ENCODE assay signal across 9 mouse cellular contexts in genomic region chr11:54862621-54863520, GRCm38 (mm10). TPM values are rescaled to one million over a fixed set of nuclear protein-coding genes. Genes with fewer than 3 reads are reported as not detected.
DNase-seq lines count a peak whose midpoint lies in the region; ATAC-seq and TF ChIP-seq lines count a peak whose summit lies in the region.
"Had no signal": no experiment of that assay in that cellular context is flagged by ENCODE, and none has a peak within 500 bp of the region (broad histone marks: within the 10 kb centered on the region; RNA-seq: fewer than 3 reads in every experiment).

No protein-coding gene starts in this region.

- H3K4me2 ChIP-seq in forebrain, postnatal 0 days (ENCODE audit: low read depth): no peak overlapping the region
- no peak overlapping the region for H3K4me2 ChIP-seq in forebrain, embryonic 16.5 days (ENCODE audit: low read length)
- no peak overlapping the region for H3K4me2 ChIP-seq in embryonic facial prominence, embryonic 14.5 days (ENCODE audit: low read depth, low read length)
- H3K4me2 ChIP-seq: heart, embryonic 15.5 days had no signal

- WGBS in forebrain, postnatal 0 days: 38% methylated on average over 10 of the region's 10 CpGs
- 44% methylated on average over 10 of the region's 10 CpGs for WGBS in forebrain, embryonic 16.5 days
- 41% methylated on average over 10 of the region's 10 CpGs for WGBS in embryonic facial prominence, embryonic 14.5 days

- no peaks in the 10 kb centered on the region for H3K36me3 ChIP-seq in forebrain, postnatal 0 days (ENCODE audit: insufficient read depth)
- H3K36me3 ChIP-seq in forebrain, embryonic 16.5 days (ENCODE audit: control insufficient read depth, insufficient read depth): no peaks in the 10 kb centered on the region
- no peaks in the 10 kb centered on the region for H3K36me3 ChIP-seq in embryonic facial prominence, embryonic 14.5 days (ENCODE audit: control insufficient read depth, insufficient read depth, low read length)
- H3K36me3 ChIP-seq: heart, embryonic 15.5 days had no signal

- peak; percentile 86 for TF ChIP-seq CTCF in forebrain, postnatal 0 days (IDR thresholded peaks at IDR 0.05; ENCODE audit: low read depth)

- no peaks in the 10 kb centered on the region for H3K9me3 ChIP-seq in forebrain, postnatal 0 days (ENCODE audit: low read length)
- no peaks in the 10 kb centered on the region for H3K9me3 ChIP-seq in forebrain, embryonic 16.5 days (ENCODE audit: control insufficient read depth, low read length)
- H3K9me3 ChIP-seq in embryonic facial prominence, embryonic 14.5 days (ENCODE audit: control insufficient read depth, low read length): no peaks in the 10 kb centered on the region
- H3K9me3 ChIP-seq: heart, embryonic 15.5 days had no signal

- 0 out of 2 replicates have a peak overlapping the region, but pooled peaks have one; percentile 35 for H3K27ac ChIP-seq in forebrain, postnatal 0 days (ENCODE audit: low read depth, low read length)
- H3K27ac ChIP-seq in forebrain, embryonic 16.5 days (ENCODE audit: low read length): no peak overlapping the region
- no peak overlapping the region for H3K27ac ChIP-seq in embryonic facial prominence, embryonic 14.5 days (replicated peaks; ENCODE audit: low read depth, low read length)
- H3K27ac ChIP-seq: heart, embryonic 15.5 days had no signal

- peak; percentile 82 for DNase-seq in forebrain, postnatal 0 days
- DNase-seq in 3T3-L1 (ENCODE audit: low read depth, low spot score): peak; percentile 70
- peak; percentile 62 for DNase-seq in adrenal gland, postnatal 10 days
- peak; percentile 71 for DNase-seq in embryonic facial prominence, embryonic 14.5 days (ENCODE audit: low spot score)
- peak; percentile 70 to 75 for DNase-seq in kidney, postnatal 4 days
- peak; percentile 77 for DNase-seq in lung, postnatal 10 days
- peak; percentile 66 for DNase-seq in thymus, postnatal 0 days (ENCODE audit: low spot score)

- H3K9ac ChIP-seq in forebrain, postnatal 0 days: no peak overlapping the region
- no peak overlapping the region for H3K9ac ChIP-seq in forebrain, embryonic 16.5 days (replicated peaks; ENCODE audit: low read depth, low read length)
- H3K9ac ChIP-seq in embryonic facial prominence, embryonic 14.5 days (ENCODE audit: low read depth, low read length): no peak overlapping the region
- H3K9ac ChIP-seq: heart, embryonic 15.5 days had no signal

- H3K4me3 ChIP-seq in forebrain, postnatal 0 days (ENCODE audit: low read depth, low read length): no peak overlapping the region
- no peak overlapping the region for H3K4me3 ChIP-seq in forebrain, embryonic 16.5 days (replicated peaks; ENCODE audit: low read length)
- H3K4me3 ChIP-seq in embryonic facial prominence, embryonic 14.5 days (ENCODE audit: low read depth, low read length): no peak overlapping the region
- H3K4me3 ChIP-seq: heart, embryonic 15.5 days had no signal

- H3K4me1 ChIP-seq in forebrain, postnatal 0 days (ENCODE audit: insufficient read depth): peaks cover 6% of the 10 kb centered on the region
- H3K4me1 ChIP-seq in forebrain, embryonic 16.5 days (replicated peaks; ENCODE audit: control insufficient read depth, insufficient read depth, low read length): peaks cover 23% of the 10 kb centered on the region
- peaks cover 15% of the 10 kb centered on the region; the same call in 1 of the 2 replicates for H3K4me1 ChIP-seq in embryonic facial prominence, embryonic 14.5 days (ENCODE audit: control insufficient read depth, insufficient read depth, low read length)

- no peaks in the 10 kb centered on the region for H3K27me3 ChIP-seq in forebrain, postnatal 0 days (ENCODE audit: insufficient read depth, low read length)
- H3K27me3 ChIP-seq in forebrain, embryonic 16.5 days (replicated peaks; ENCODE audit: control insufficient read depth, insufficient read depth, low read length): no peaks in the 10 kb centered on the region
- H3K27me3 ChIP-seq in embryonic facial prominence, embryonic 14.5 days (replicated peaks; ENCODE audit: control insufficient read depth, insufficient read depth, low read length): no peaks in the 10 kb centered on the region
- H3K27me3 ChIP-seq: heart, embryonic 15.5 days had no signal

- no peak for ATAC-seq in forebrain, postnatal 0 days
- no peak for ATAC-seq in forebrain, embryonic 16.5 days
- no peak for ATAC-seq in embryonic facial prominence, embryonic 14.5 days (ENCODE audit: low read depth)

RNA-seq across cellular contexts. Expression of gene Lyrm7, which starts 2.2 kb away (rescaled TPM):
- total RNA-seq in forebrain, postnatal 0 days (2014; rRNA removed): 4.0 and 7.1 TPM in 2 replicates
- polyA plus RNA-seq in forebrain, postnatal 0 days (2015; fragmentation: Nextera tagmentation; extraction: Ambion mirVana): 11.3 and 12.2 TPM in 2 replicates
- 14.2 and 17.6 TPM in 2 replicates for polyA plus RNA-seq in forebrain, embryonic 16.5 days (2015; fragmentation: Nextera tagmentation; extraction: Ambion mirVana)
- 10 to 100 TPM; 14.5 to 30.3 TPM for total RNA-seq in adrenal gland, postnatal 10 days (2021)
- 10.6 and 11.3 TPM in 2 replicates for polyA plus RNA-seq in embryonic facial prominence, embryonic 14.5 days (2014; fragmentation: Nextera tagmentation; extraction: Ambion mirVana)
- polyA plus RNA-seq in thymus, postnatal 0 days (2015; fragmentation: Nextera tagmentation; extraction: Ambion mirVana): 18.5 and 23.7 TPM in 2 replicates

RNA-seq across cellular contexts. Expression of gene Hint1, which starts 3.3 kb away (rescaled TPM):
- 622 and 776 TPM in 2 replicates for total RNA-seq in forebrain, postnatal 0 days (2014; rRNA removed)
- polyA plus RNA-seq in forebrain, postnatal 0 days (2015; fragmentation: Nextera tagmentation; extraction: Ambion mirVana): 1,041 and 1,347 TPM in 2 replicates
- 685 and 697 TPM in 2 replicates for polyA plus RNA-seq in forebrain, embryonic 16.5 days (2015; fragmentation: Nextera tagmentation; extraction: Ambion mirVana)
- 100 to 1,000 TPM; 337 to 370 TPM for total RNA-seq in adrenal gland, postnatal 10 days (2021)
- polyA plus RNA-seq in embryonic facial prominence, embryonic 14.5 days (2014; fragmentation: Nextera tagmentation; extraction: Ambion mirVana): 583 and 620 TPM in 2 replicates
- polyA plus RNA-seq in thymus, postnatal 0 days (2015; fragmentation: Nextera tagmentation; extraction: Ambion mirVana): 767 and 806 TPM in 2 replicates

RNA-seq across cellular contexts. Expression of gene Gpx3, which starts 39.4 kb away (rescaled TPM):
- 7.1 and 16.0 TPM in 2 replicates for total RNA-seq in forebrain, postnatal 0 days (2014; rRNA removed)
- 35.0 and 44.0 TPM in 2 replicates for polyA plus RNA-seq in forebrain, postnatal 0 days (2015; fragmentation: Nextera tagmentation; extraction: Ambion mirVana)
- 17.4 and 18.0 TPM in 2 replicates for polyA plus RNA-seq in forebrain, embryonic 16.5 days (2015; fragmentation: Nextera tagmentation; extraction: Ambion mirVana)
- 100 to 1,000 TPM; 116 to 123 TPM for total RNA-seq in adrenal gland, postnatal 10 days (2021)
- 67.7 and 89.8 TPM in 2 replicates for polyA plus RNA-seq in embryonic facial prominence, embryonic 14.5 days (2014; fragmentation: Nextera tagmentation; extraction: Ambion mirVana)
- 17.0 and 20.4 TPM in 2 replicates for polyA plus RNA-seq in thymus, postnatal 0 days (2015; fragmentation: Nextera tagmentation; extraction: Ambion mirVana)
